Mouse (Mus musculus) embryonic facial prominence, embryonic 10.5 days (tissue): ENCODE data around the gene Mef2a. TPM values are rescaled to one million over a fixed set of nuclear protein-coding genes. Genes with fewer than 3 reads are reported as not detected.

Experiments used
- DNase-seq: peaks from one replicate; pipeline ENCODE4 v3.0.0-alpha.2; 2017; ENCODE audit warnings: low spot score
- H3K27ac ChIP-seq: fragments of 300-500 bp; sonication (generic); replicated peaks from 2 replicates; pipeline ENCODE4 v1.5.1; 2016; ENCODE audit warnings: mild to moderate bottlenecking
- H3K27me3 ChIP-seq: fragments of 300-500 bp; sonication (generic); replicated peaks from 2 replicates; pipeline ENCODE4 v1.6.1; 2016; ENCODE audit warnings: low read depth, mild to moderate bottlenecking; ENCODE audit not compliant: poor library complexity, severe bottlenecking
- H3K36me3 ChIP-seq: fragments of 300-500 bp; sonication (generic); replicated peaks from 2 replicates; pipeline ENCODE4 v1.6.1; 2016; ENCODE audit warnings: mild to moderate bottlenecking, moderate library complexity
- H3K4me1 ChIP-seq: fragments of 300-500 bp; sonication (generic); 2 replicates; pipeline ENCODE4 v1.6.1; 2016
- H3K4me3 ChIP-seq: fragments of 300-500 bp; sonication (generic); 2 replicates; pipeline ENCODE4 v1.5.1; 2016; ENCODE audit warnings: mild to moderate bottlenecking, moderate library complexity
- H3K9me3 ChIP-seq: fragments of 300-500 bp; sonication (generic); 2 replicates; pipeline ENCODE4 v1.6.1; 2016; ENCODE audit warnings: mild to moderate bottlenecking
- WGBS: fragments of 180-500 bp; shearing (Covaris S2); methylation state at CpG from one replicate; pipeline ENCODE4 v1.1.7; 2016; 5-methylcytosine and 5-hydroxymethylcytosine counted together
- polyA plus RNA-seq: library from polyadenylated mRNA; unstranded; fragments of >200 nt; fragmentation: Nextera tagmentation; extraction: Ambion mirVana; gene quantifications from 2 replicates; pipeline ENCODE4 v1.2.1, GENCODE M21; 2016

Gene Mef2a
- 24.8 and 25.1 TPM in 2 replicates for polyA plus RNA-seq

DNA sequence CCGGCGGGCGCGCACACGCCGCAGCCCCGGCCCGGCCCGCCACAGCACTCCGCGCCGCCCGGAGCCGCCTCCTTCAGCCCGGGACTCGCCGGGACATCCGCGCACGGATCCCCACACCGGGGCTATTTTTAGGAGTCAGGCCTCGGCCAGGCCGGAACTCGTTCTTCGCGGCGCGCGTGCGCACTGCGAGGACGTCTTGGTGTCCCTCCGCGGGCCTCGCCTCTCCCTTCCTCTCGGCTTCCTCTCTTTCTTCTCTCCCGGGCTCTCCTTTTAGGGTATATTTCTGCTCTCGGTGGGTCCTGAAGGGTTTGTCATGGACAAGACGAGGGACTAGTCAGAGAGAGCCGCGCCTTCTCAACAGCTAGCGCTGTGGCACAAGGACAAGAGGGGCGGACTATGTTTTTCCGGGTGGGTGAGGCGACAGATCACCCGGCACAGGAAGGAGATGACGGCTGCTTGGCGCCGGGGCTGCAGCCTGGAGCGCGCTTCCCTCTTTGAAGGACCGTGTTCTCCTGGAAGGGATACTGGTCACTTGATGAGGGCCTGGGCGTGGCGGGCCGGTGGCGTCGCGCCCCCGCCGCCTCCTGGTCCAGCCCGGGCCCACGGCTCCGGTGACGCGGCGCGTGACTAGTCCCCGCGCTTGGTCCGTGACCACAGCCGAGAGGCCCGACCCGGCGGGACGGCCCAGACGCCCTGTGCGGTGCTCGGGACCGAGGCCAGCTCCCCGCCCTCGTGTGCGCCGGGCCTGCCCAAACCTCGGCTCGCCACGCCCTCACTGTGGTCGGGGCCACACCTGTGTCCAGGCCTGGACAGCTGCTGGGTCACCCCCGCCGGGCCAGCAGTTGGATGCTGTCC, at the start of gene Mef2a:
Gene Mef2a (minus strand): TSS at position 130 of the 855 bp plus-strand sequence.
- Histone ChIP-seq H3K27me3 (peaks cover 7% of the 10 kb centered on the region; the same call in 1 of the 2 replicates), H3K4me3 (peak within 1 kb of the TSS; percentile 93), H3K9me3 (no peaks in the 10 kb centered on the region), H3K36me3 (no peaks in the 10 kb centered on the region), H3K27ac (peak within 1 kb of the TSS; percentile 99), H3K4me1 (peaks cover 23% of the 10 kb centered on the region)
- WGBS: under 1% methylated on average over 89 of the region's 89 CpGs
- peak; percentile 96 for DNase-seq

DNA sequence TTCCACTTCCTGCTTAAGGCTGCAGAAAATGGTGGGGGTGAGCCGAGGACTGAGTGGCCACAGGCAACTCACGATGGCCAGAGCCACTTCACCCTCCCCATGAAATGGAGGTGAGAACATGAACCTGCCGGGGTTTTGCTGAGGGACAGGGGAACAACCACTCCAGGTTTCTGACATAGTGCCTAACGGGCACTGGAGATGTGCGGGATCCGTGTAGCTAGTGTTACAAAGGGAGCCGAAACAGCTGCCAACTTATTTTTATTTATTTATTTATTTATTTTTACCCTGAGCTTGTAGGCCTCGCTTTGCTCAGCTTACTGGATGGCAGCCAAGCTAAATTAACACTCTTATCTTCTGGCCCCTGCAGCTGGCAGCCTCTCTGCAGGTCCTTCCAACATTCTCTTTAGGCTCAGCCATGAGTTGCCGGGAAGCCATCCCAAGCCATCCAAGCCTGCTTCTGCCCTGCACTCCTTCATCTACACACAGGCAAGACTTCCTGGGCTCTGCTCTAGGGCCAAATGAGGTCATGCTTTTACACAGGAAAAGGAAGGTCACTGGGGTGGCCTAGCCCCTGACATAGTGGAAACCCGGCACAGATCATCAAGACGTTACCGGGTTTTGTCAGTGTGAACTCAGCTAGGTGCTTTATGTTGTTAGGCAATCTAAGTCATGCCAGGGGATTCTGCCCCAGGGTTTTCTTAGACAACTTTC, 49.0 kb upstream of the Mef2a start:
- Histone ChIP-seq H3K27ac (no peak overlapping the region), H3K36me3 (no peaks in the 10 kb centered on the region), H3K4me1 (peaks cover 16% of the 10 kb centered on the region; the same call in 1 of the 2 replicates), H3K9me3 (no peaks in the 10 kb centered on the region), H3K4me3 (no peak overlapping the region), H3K27me3 (no peaks in the 10 kb centered on the region)
- no peak for DNase-seq
- WGBS: 75% methylated on average over 12 of the region's 12 CpGs

DNA sequence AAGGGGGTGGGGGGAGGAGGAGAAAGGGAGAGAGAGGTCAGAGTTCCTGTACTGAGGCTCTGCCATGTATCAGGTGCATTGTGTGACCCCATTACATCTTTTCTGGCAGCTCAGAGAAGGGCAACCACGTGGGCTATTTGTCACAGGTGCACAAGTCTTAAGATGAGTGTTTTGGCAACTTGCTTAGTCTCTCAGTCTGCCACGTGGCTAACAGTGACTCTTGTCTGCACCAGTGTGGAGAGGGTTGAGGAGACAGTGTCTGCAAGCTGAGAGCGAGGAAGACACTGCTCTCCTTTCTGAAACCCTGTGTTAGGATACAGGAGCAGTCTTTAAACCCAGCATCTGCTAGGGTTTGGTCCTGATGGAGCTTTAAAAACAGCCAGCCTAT, 48.4 kb upstream of the Mef2a start:
- Histone ChIP-seq H3K9me3 (no peaks in the 10 kb centered on the region), H3K4me3 (no peak overlapping the region), H3K27ac (no peak overlapping the region), H3K27me3 (no peaks in the 10 kb centered on the region), H3K4me1 (peaks cover 16% of the 10 kb centered on the region; the same call in 1 of the 2 replicates), H3K36me3 (no peaks in the 10 kb centered on the region)
- DNase-seq: no peak
- WGBS: 68% methylated on average over 3 of the region's 3 CpGs

- H3K27ac ChIP-seq: no peak overlapping the region
- WGBS: 84% methylated on average over 17 of the region's 17 CpGs
- no peak overlapping the region for H3K4me3 ChIP-seq
- H3K27me3 ChIP-seq: no peaks in the 10 kb centered on the region
- peaks cover 9% of the 10 kb centered on the region; the same call in 1 of the 2 replicates for H3K4me1 ChIP-seq
- DNase-seq: no peak
- no peaks in the 10 kb centered on the region for H3K36me3 ChIP-seq
- H3K9me3 ChIP-seq: no peaks in the 10 kb centered on the region
These were observed 47.1 kb upstream of the Mef2a start for GRCm38 (mm10) chr7:67419591-67420314.

DNA sequence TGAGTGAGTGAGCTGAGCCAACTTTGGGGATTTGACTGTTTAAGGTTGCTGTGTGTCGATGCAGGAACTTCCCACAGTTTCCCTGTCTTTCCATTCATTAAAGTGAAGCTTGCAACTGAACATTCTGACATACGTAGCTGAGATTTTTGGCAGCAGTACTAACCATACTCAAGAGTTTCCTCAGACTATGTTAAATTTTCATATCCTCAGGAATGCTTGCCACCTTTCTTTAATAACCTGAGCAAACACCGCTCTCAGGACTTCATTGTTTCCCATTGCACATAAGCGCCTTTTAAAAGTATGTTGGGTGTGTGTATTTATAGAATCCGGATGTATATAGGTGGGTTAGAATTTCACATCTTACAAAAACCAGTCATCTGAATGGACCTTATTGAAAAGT, 45.5 kb upstream of the Mef2a start:
- no peak for DNase-seq
- Histone ChIP-seq H3K4me1 (peaks cover 9% of the 10 kb centered on the region; the same call in 1 of the 2 replicates), H3K27me3 (no peaks in the 10 kb centered on the region), H3K4me3 (no peak overlapping the region), H3K27ac (no peak overlapping the region), H3K9me3 (no peaks in the 10 kb centered on the region), H3K36me3 (no peaks in the 10 kb centered on the region)
- WGBS: 94% methylated on average over 5 of the region's 5 CpGs

GRCm38 (mm10) chr7:67414766-67415165, 42.1 kb upstream of the Mef2a start:
- Histone ChIP-seq H3K4me3 (no peak overlapping the region), H3K36me3 (no peaks in the 10 kb centered on the region), H3K27me3 (no peaks in the 10 kb centered on the region), H3K27ac (no peak overlapping the region), H3K9me3 (no peaks in the 10 kb centered on the region), H3K4me1 (no peaks in the 10 kb centered on the region)
- 79% methylated on average over 8 of the region's 8 CpGs for WGBS
- no peak for DNase-seq

DNA sequence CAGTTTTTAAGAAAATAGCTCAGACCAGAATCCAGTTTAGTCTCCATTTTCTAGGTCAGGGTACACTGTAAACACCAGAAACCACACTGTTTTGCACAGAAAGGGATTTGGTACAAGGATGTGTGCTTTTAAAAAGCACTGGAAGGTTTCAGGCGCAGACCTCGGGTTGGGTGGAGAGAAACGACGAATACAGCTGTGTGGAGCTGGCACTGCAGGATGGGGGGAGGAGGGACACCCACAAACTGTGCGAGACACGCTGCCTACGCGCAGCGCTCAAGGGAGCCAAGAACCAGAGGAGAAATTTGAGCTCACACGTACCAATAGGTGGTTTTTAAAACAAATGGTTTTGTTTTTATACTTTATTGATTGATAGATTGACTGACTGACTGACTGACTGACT, 40.0 kb upstream of the Mef2a start:
- WGBS: 80% methylated on average over 10 of the region's 10 CpGs
- no peak for DNase-seq

DNA sequence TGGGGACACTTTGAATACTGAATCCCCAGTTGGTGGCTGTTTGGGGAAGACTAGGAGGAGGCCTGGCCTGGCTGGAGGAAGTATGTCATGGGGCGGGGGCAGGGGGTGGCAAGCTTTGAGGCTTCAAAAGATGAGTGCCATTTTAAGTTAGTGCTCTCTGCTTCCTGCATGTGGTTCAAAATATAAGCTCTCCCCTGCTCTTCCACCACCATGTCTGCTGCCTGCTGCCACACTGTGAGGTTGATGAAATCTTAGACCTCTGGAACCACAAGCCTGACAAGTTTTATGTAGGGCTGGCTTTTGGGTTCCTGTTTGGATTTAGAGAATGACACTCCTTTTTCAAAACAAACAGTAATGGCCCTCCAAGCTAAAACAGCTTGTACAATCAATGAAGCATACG, 34.4 kb upstream of the Mef2a start:
- Histone ChIP-seq H3K4me1 (peaks cover under 1% of the 10 kb centered on the region; the same call in 1 of the 2 replicates), H3K36me3 (no peaks in the 10 kb centered on the region), H3K9me3 (no peaks in the 10 kb centered on the region), H3K27me3 (no peaks in the 10 kb centered on the region), H3K27ac (no peak overlapping the region), H3K4me3 (no peak overlapping the region)
- DNase-seq: no peak
- WGBS: 83% methylated on average over 2 of the region's 2 CpGs

More for the DNA sequence above, 40.0 kb upstream of the Mef2a start:
- Histone ChIP-seq H3K27ac (no peak overlapping the region), H3K9me3 (no peaks in the 10 kb centered on the region), H3K36me3 (no peaks in the 10 kb centered on the region), H3K4me3 (no peak overlapping the region), H3K4me1 (no peaks in the 10 kb centered on the region), H3K27me3 (no peaks in the 10 kb centered on the region)

GRCm38 (mm10) chr7:67404176-67404575, 31.5 kb upstream of the Mef2a start:
- Histone ChIP-seq H3K36me3 (no peaks in the 10 kb centered on the region), H3K4me3 (no peak overlapping the region), H3K4me1 (peaks cover 8% of the 10 kb centered on the region; the same call in 1 of the 2 replicates), H3K27ac (no peak overlapping the region), H3K9me3 (no peaks in the 10 kb centered on the region), H3K27me3 (no peaks in the 10 kb centered on the region)
- 87% methylated on average over 2 of the region's 2 CpGs for WGBS
- no peak for DNase-seq

GRCm38 (mm10) chr7:67402353-67402752, 29.7 kb upstream of the Mef2a start:
- 66% methylated on average over 7 of the region's 7 CpGs for WGBS
- Histone ChIP-seq H3K36me3 (no peaks in the 10 kb centered on the region), H3K27ac (no peak overlapping the region), H3K27me3 (no peaks in the 10 kb centered on the region), H3K4me1 (peaks cover 8% of the 10 kb centered on the region; the same call in 1 of the 2 replicates), H3K9me3 (no peaks in the 10 kb centered on the region), H3K4me3 (no peak overlapping the region)
- no peak for DNase-seq

DNA sequence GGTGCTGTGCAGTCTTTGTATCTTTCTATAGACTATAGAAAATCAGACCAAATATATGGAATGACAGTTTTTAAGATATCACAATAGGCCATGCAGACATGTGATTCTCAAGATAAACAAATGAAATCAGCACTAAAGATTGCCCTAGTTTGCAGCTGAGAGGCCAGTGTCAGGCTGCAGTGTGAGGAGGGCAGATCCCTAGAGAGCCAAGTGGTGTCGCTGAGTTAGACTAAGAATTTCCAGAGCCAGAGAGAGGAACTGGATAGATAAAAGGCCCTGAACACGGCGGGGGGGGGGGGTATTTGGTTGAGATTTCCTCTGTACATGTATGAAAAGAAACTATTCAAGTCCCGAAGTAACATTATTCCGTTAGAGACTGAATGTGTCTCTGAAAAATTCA, 28.7 kb upstream of the Mef2a start:
- no peaks in the 10 kb centered on the region for H3K9me3 ChIP-seq
- H3K27me3 ChIP-seq: no peaks in the 10 kb centered on the region
- H3K36me3 ChIP-seq: no peaks in the 10 kb centered on the region
- peaks cover 8% of the 10 kb centered on the region; the same call in 1 of the 2 replicates for H3K4me1 ChIP-seq
- 55% methylated on average over 5 of the region's 5 CpGs for WGBS
- no peak overlapping the region for H3K27ac ChIP-seq
- no peak overlapping the region for H3K4me3 ChIP-seq
- DNase-seq: no peak

DNA sequence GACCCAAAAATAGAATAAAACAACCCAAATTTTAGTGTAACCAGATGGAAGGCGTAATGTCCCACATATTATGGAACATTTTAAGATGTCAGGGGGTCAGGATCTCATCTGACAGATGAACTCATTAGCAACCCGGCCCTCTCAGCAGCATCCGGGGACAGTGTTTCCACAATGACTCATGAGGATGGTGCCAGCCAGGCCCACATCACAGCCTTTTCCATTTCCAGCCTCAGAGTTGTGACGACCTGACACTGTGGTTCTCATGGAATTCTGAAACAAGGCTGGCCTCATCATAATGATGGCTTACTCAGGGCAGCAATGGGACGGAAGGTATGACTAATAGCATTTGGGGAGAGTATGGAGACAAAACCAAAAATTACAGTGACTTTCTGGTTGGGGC, 18.1 kb upstream of the Mef2a start:
- H3K27me3 ChIP-seq: no peaks in the 10 kb centered on the region
- no peaks in the 10 kb centered on the region for H3K36me3 ChIP-seq
- no peak overlapping the region for H3K4me3 ChIP-seq
- no peak overlapping the region for H3K27ac ChIP-seq
- H3K9me3 ChIP-seq: no peaks in the 10 kb centered on the region
- DNase-seq: no peak
- no peaks in the 10 kb centered on the region for H3K4me1 ChIP-seq
- 77% methylated on average over 5 of the region's 5 CpGs for WGBS
